Mouse (Mus musculus) E14TG2a.4 (cell line): Measurements from ENCODE around the gene Slc2a9.

Experiments used
- CTCF ChIP-seq: conservative IDR thresholded peaks from 2 replicates; pipeline ENCODE4 v1.5.1; 2014; ENCODE audit warnings: low read length
- NANOG ChIP-seq: IDR thresholded peaks from 2 replicates; pipeline ENCODE4 v1.6.1; 2014; ENCODE audit warnings: borderline replicate concordance, low read length, mixed read lengths

- TF ChIP-seq CTCF: no peak
- no peak for TF ChIP-seq NANOG
Measured at GRCm38 (mm10) chr5:38541728-38542127, 38.8 kb upstream of the Slc2a9 start.
